Mouse (Mus musculus) liver, embryonic 14.5 days (tissue): ENCODE measurements at regions not wholly inside any gene's neighbourhood (a gene's known extent, or its start where the extent isn't known, plus 50 kb on each side); places are given as distances from the start of the nearest gene placed in this dataset.

Experiments used
- ATAC-seq: fragments of 200-750 bp; cut with Nextera tagmentation; 2 replicates; pipeline ENCODE4 v1.8.0; 2017; ENCODE audit warnings: moderate number of reproducible peaks, mild to moderate bottlenecking, moderate library complexity; ENCODE audit not compliant: insufficient read depth
- DNase-seq, 3 experiments: peaks; one replicate each; pipeline ENCODE4 v3.0.0-alpha.2; 2012 to 2013; ENCODE audit warnings: low read depth in 3 of 3, low spot score in 3 of 3
- H3K27ac ChIP-seq: fragments of 300-500 bp; sonication (generic); 2 replicates; pipeline ENCODE4 v1.5.1; 2014; ENCODE audit warnings: moderate library complexity, mild to moderate bottlenecking, control low read depth, inconsistent platforms
- H3K27me3 ChIP-seq: fragments of 300-500 bp; sonication (generic); 2 replicates; pipeline ENCODE4 v1.6.1; 2014; ENCODE audit warnings: mild to moderate bottlenecking, low read length, moderate library complexity; ENCODE audit not compliant: control insufficient read depth, insufficient read depth
- H3K36me3 ChIP-seq: fragments of 300-500 bp; sonication (generic); replicated peaks from 2 replicates; pipeline ENCODE4 v1.6.1; 2014; ENCODE audit warnings: low read depth; ENCODE audit not compliant: control insufficient read depth, insufficient read depth
- H3K4me1 ChIP-seq, 2 experiments: fragments of 200-500 bp in 1 of 2; fragments of 300-500 bp in 1 of 2; sonication (generic) in 1 of 2; replicated peaks; 2 replicates each; pipeline ENCODE4 v1.6.1; 2012 to 2014; ENCODE audit warnings: antibody characterized with exemption in 1 of 2, inconsistent platforms in 1 of 2, low read length in 1 of 2; ENCODE audit not compliant: control insufficient read depth in 2 of 2, insufficient read depth in 2 of 2
- H3K4me2 ChIP-seq: fragments of 300-500 bp; sonication (generic); 2 replicates; pipeline ENCODE4 v1.6.1; 2014; ENCODE audit warnings: low read depth, mild to moderate bottlenecking, control low read depth, moderate library complexity
- H3K4me3 ChIP-seq, 2 experiments: fragments of 200-500 bp in 1 of 2; fragments of 300-500 bp in 1 of 2; sonication (generic) in 1 of 2; 2 replicates each; pipeline ENCODE4 v1.5.1; 2012 to 2014; ENCODE audit warnings: low read depth in 2 of 2, low read length in 2 of 2, mild to moderate bottlenecking in 2 of 2, control low read depth in 1 of 2, inconsistent platforms in 1 of 2, moderate library complexity in 1 of 2; ENCODE audit not compliant: insufficient read depth in 1 of 2
- H3K9ac ChIP-seq: fragments of 300-500 bp; sonication (generic); replicated peaks from 2 replicates; pipeline ENCODE4 v1.6.1; 2014; ENCODE audit warnings: mild to moderate bottlenecking, control low read depth, moderate library complexity
- H3K9me3 ChIP-seq: fragments of 300-500 bp; sonication (generic); 2 replicates; pipeline ENCODE4 v1.6.1; 2016; ENCODE audit warnings: low read length, mixed read lengths; ENCODE audit not compliant: control insufficient read depth
- CTCF ChIP-seq: IDR thresholded peaks from 2 replicates; pipeline ENCODE4 v1.5.1; 2016; ENCODE audit warnings: antibody characterized with exemption, low read depth, control low read depth
- EP300 ChIP-seq: IDR thresholded peaks from 2 replicates; pipeline ENCODE4 v1.6.1; 2016; ENCODE audit warnings: antibody characterized with exemption, low read depth
- WGBS: fragments of 180-500 bp; shearing (Covaris S2); extraction: QIAGEN DNeasy Blood & Tissue Kit; methylation state at CpG from one replicate; pipeline ENCODE4 v1.1.7; 2014; ENCODE audit not compliant: insufficient replicate concordance; 5-methylcytosine and 5-hydroxymethylcytosine counted together

- Histone ChIP-seq H3K27ac (no peak overlapping the region), H3K36me3 (no peaks in the 10 kb centered on the region), H3K9ac (no peak overlapping the region), H3K27me3 (no peaks in the 10 kb centered on the region), H3K4me3 (no peak overlapping the region), H3K4me1 (no peaks in the 10 kb centered on the region), H3K9me3 (no peaks in the 10 kb centered on the region), H3K4me2 (no peak overlapping the region)
- ATAC-seq, result no peak
- no peak for DNase-seq
- TF ChIP-seq EP300 (no peak), CTCF (no peak)
These were observed 351.2 kb upstream of the Kcnh8 start for GRCm38 (mm10) chr17:52251284-52251683.

DNA sequence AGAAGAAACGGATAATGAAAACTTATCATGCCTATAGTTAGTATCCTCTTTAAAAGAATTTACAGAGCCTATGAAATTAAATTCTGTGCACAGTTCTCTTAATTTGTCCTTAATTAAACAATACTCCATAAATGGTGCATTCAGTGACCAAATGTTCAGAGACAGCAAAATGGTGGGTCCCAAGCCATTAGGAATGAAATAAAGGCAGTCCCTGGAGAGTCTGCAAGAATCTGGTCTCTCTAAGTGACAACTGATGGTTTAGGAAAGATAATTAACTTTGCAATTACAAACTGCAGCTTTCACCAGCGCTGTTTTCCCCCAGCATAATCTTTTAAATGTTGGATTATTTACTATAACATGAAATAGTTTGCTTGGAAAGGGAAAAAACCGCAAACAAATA, 376.9 kb upstream of the Kcnh8 start:
- no peak for ATAC-seq
- Histone ChIP-seq H3K27ac (no peak overlapping the region), H3K4me2 (no peak overlapping the region), H3K27me3 (no peaks in the 10 kb centered on the region), H3K4me3 (no peak overlapping the region), H3K36me3 (no peaks in the 10 kb centered on the region), H3K9me3 (no peaks in the 10 kb centered on the region), H3K9ac (no peak overlapping the region), H3K4me1 (no peaks in the 10 kb centered on the region)
- TF ChIP-seq CTCF (no peak), EP300 (no peak)
- DNase-seq, result no peak
- 59% methylated on average over 3 of the region's 3 CpGs for WGBS

- H3K27ac ChIP-seq, result no peak overlapping the region
- H3K4me2 ChIP-seq, result no peak overlapping the region
- no peaks in the 10 kb centered on the region for H3K36me3 ChIP-seq
- WGBS, result 73% methylated on average over 3 of the region's 3 CpGs
- no peaks in the 10 kb centered on the region for H3K27me3 ChIP-seq
- no peaks in the 10 kb centered on the region for H3K4me1 ChIP-seq
- ATAC-seq (no peak), DNase-seq (no peak)
- TF ChIP-seq CTCF, result no peak
- no peak for TF ChIP-seq EP300
- no peak overlapping the region for H3K4me3 ChIP-seq
- H3K9me3 ChIP-seq, result no peaks in the 10 kb centered on the region
- no peak overlapping the region for H3K9ac ChIP-seq
These were observed 382.1 kb upstream of the Kcnh8 start for GRCm38 (mm10) chr17:52220422-52220821.

DNA sequence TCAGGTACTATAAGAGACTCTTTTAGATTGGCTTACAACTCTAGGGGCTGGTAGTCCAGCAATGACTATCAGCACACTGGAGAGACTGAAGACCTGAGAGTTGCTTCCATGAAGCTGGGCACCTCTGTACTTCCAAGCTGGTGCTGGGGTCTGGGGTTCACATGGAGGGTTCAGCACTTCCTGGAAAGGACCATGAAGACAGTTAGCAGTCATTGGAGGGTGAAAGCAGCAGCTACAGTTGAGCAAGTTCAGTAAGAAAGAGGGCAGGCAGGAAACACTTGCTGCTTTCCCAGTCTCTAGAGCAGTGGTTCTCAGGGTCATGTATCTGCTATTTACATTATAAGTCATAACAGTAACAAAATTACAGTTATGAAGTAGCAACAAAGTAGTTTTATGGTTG, 384.3 kb upstream of the Satb1 start:
- no peaks in the 10 kb centered on the region for H3K36me3 ChIP-seq
- no peak overlapping the region for H3K4me2 ChIP-seq
- DNase-seq (no peak), ATAC-seq (no peak)
- TF ChIP-seq CTCF (no peak), EP300 (no peak)
- H3K4me3 ChIP-seq, result no peak overlapping the region
- H3K9me3 ChIP-seq, result no peaks in the 10 kb centered on the region
- H3K4me1 ChIP-seq, result no peaks in the 10 kb centered on the region
- H3K9ac ChIP-seq, result no peak overlapping the region
- no peak overlapping the region for H3K27ac ChIP-seq
- no peaks in the 10 kb centered on the region for H3K27me3 ChIP-seq

DNA sequence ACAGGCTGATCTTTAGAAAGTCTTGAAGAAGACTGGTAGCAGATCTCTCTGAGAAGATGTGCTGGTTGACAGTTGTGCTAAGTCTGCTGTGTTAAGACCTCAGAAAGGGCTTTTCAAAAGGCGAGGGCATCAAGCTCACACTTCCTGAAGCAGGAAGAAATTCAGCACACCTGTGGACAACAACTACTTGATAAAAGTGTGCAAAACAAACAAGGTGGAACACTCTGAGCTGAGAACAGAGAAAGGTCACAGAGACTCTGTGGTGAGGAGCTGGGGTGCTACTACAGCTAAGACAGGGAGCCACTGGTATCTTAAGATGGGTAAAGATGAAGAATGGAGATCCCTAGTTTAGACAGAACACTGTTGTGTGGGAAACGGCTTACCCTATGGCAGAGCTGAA, 379.9 kb upstream of the Satb1 start:
- ATAC-seq (no peak), DNase-seq (no peak)
- Histone ChIP-seq H3K9ac (no peak overlapping the region), H3K27me3 (no peaks in the 10 kb centered on the region), H3K4me2 (no peak overlapping the region), H3K4me1 (no peaks in the 10 kb centered on the region), H3K36me3 (no peaks in the 10 kb centered on the region), H3K9me3 (no peaks in the 10 kb centered on the region), H3K27ac (no peak overlapping the region), H3K4me3 (no peak overlapping the region)
- 52% methylated on average over 2 of the region's 2 CpGs for WGBS
- TF ChIP-seq CTCF, result no peak
- TF ChIP-seq EP300, result no peak

- 74% methylated on average over 6 of the region's 6 CpGs for WGBS
These were observed 377.4 kb upstream of the Satb1 start for GRCm38 (mm10) chr17:52210483-52210882.

More at GRCm38 (mm10) chr17:52210483-52210882, 377.4 kb upstream of the Satb1 start:
- no peaks in the 10 kb centered on the region for H3K36me3 ChIP-seq
- no peaks in the 10 kb centered on the region for H3K4me1 ChIP-seq
- no peak for DNase-seq
- no peak for TF ChIP-seq CTCF
- no peak overlapping the region for H3K27ac ChIP-seq
- no peaks in the 10 kb centered on the region for H3K27me3 ChIP-seq
- ATAC-seq, result no peak
- H3K9ac ChIP-seq, result no peak overlapping the region
- H3K9me3 ChIP-seq, result no peaks in the 10 kb centered on the region
- no peak overlapping the region for H3K4me2 ChIP-seq
- H3K4me3 ChIP-seq, result no peak overlapping the region
